Mouse (Mus musculus) liver, embryonic 11.5 days (tissue): Measurements from ENCODE around the gene Lyrm7. TPM values are rescaled to one million over a fixed set of nuclear protein-coding genes. Genes with fewer than 3 reads are reported as not detected.

Experiments used
- ATAC-seq: fragments of 200-750 bp; cut with Nextera tagmentation; replicated peaks from 2 replicates; pipeline ENCODE4 v1.8.0; 2017; ENCODE audit warnings: moderate number of reproducible peaks, mild to moderate bottlenecking, moderate TSS enrichment, moderate library complexity; ENCODE audit not compliant: low FRiP score
- DNase-seq: peaks from one replicate; pipeline ENCODE4 v3.0.0-alpha.2; 2017; ENCODE audit warnings: low spot score
- H3K27ac ChIP-seq: fragments of 300-500 bp; sonication (generic); 2 replicates; pipeline ENCODE4 v1.5.1; 2014; ENCODE audit warnings: mild to moderate bottlenecking, low read depth, low read length, control low read depth
- H3K27me3 ChIP-seq: fragments of 300-500 bp; sonication (generic); replicated peaks from 2 replicates; pipeline ENCODE4 v1.6.1; 2014; ENCODE audit warnings: low read length, mixed read lengths; ENCODE audit not compliant: control insufficient read depth, insufficient read depth
- H3K36me3 ChIP-seq: fragments of 300-500 bp; sonication (generic); 2 replicates; pipeline ENCODE4 v1.6.1; 2014; ENCODE audit warnings: mild to moderate bottlenecking, low read length, moderate library complexity, mixed read lengths; ENCODE audit not compliant: control insufficient read depth, insufficient read depth
- H3K4me1 ChIP-seq: fragments of 300-500 bp; sonication (generic); replicated peaks from 2 replicates; pipeline ENCODE4 v1.6.1; 2014; ENCODE audit warnings: low read length, mixed read lengths; ENCODE audit not compliant: control insufficient read depth, insufficient read depth
- H3K4me2 ChIP-seq: fragments of 300-500 bp; sonication (generic); 2 replicates; pipeline ENCODE4 v1.6.1; 2014; ENCODE audit warnings: mild to moderate bottlenecking, control low read depth, moderate library complexity
- H3K4me3 ChIP-seq: fragments of 300-500 bp; sonication (generic); 2 replicates; pipeline ENCODE4 v1.5.1; 2014; ENCODE audit warnings: low read depth, low read length, control low read depth
- H3K9ac ChIP-seq: fragments of 300-500 bp; sonication (generic); 2 replicates; pipeline ENCODE4 v1.6.1; 2014; ENCODE audit warnings: low read depth, low read length, control low read depth
- H3K9me3 ChIP-seq: fragments of 300-500 bp; sonication (generic); 2 replicates; pipeline ENCODE4 v1.6.1; 2016; ENCODE audit warnings: low read length, inconsistent platforms, mixed read lengths; ENCODE audit not compliant: control insufficient read depth
- WGBS: fragments of 180-500 bp; shearing (Covaris S2); extraction: QIAGEN DNeasy Blood & Tissue Kit; methylation state at CpG from one replicate; pipeline ENCODE4 v1.1.7; 2014; 5-methylcytosine and 5-hydroxymethylcytosine counted together
- polyA plus RNA-seq: library from polyadenylated mRNA; unstranded; fragments of >200 nt; fragmentation: Nextera tagmentation; extraction: Ambion mirVana; gene quantifications from 2 replicates; pipeline ENCODE4 v1.2.1, GENCODE M21; 2014

Gene Lyrm7
- polyA plus RNA-seq, 1 experiment from 2014 or later, result 9.4 TPM

DNA sequence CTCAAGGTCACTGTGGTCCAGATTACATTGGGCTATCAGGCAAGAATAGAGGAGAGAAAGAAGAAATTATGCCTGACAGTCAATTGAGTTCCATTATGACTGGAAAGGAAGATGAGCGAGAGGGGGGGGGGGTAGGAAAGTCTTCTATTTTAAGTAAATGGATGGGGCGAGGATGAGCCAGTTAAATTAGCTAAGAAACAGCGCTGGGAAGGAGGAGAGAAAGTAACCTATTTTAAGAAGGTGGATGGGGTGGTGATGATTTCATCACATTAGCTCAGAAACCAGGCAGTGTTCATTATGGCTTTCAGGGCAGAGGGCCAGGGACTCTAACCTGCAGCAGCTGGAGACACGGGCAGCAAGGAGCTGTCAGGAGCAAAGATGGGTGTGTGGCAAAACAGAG lies 37.2 kb downstream of the Lyrm7 start:
- Histone ChIP-seq H3K9ac (no peak overlapping the region), H3K4me3 (no peak overlapping the region), H3K27me3 (no peaks in the 10 kb centered on the region), H3K9me3 (no peaks in the 10 kb centered on the region), H3K36me3 (no peaks in the 10 kb centered on the region), H3K4me1 (no peaks in the 10 kb centered on the region), H3K27ac (no peak overlapping the region), H3K4me2 (no peak overlapping the region)
- 79% methylated on average over 4 of the region's 4 CpGs for WGBS
- DNase-seq, result no peak
- ATAC-seq, result no peak

DNA sequence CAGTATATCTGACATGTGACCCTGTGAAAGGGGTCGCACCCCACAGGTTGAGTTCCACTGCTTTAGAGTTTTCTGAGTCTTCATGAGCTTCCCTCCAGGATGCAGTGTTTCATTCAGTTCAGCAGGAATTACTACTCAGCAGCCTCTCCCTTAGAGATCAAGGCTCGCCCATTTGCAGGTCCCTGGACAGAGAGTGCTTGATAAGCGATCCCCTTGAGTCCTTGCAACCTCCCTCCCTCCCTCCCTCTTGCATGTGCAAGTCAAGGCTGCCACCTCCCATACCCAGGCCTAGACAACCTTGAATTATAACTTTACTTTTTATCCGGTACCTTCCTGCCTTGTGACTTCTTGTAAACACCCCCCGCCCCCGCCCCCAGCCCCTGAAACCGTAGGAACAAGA lies 41.2 kb downstream of the Lyrm7 start:
- Histone ChIP-seq H3K4me3 (no peak overlapping the region), H3K9me3 (no peaks in the 10 kb centered on the region), H3K27ac (no peak overlapping the region), H3K36me3 (no peaks in the 10 kb centered on the region), H3K4me2 (no peak overlapping the region), H3K9ac (no peak overlapping the region), H3K27me3 (0 out of 2 replicates have a peak, but pooled peaks cover 3% of the 10 kb centered on the region), H3K4me1 (no peaks in the 10 kb centered on the region)
- ATAC-seq, result no peak
- no peak for DNase-seq
- WGBS, result 70% methylated on average over 7 of the region's 7 CpGs

DNA sequence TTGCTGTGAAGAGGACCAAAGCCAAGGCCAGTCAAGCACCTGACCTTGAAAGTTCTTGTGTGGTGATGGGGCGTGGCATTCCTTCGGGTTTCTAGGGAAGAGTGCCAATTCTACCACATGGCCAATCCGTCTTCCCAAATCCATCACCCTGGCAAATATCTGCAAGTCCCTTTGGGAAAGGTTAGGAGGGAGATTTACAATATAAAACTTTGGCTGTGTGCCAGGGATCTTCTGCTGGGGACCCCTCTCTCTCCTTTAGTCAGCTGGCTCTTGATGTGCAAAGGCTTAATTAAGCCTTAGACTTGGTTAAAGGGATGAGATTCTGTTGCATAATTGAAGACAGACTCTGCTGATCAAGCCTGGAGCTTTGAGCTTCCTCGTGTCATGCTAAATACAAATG lies 43.3 kb downstream of the Lyrm7 start:
- Histone ChIP-seq H3K36me3 (no peaks in the 10 kb centered on the region), H3K9me3 (no peaks in the 10 kb centered on the region), H3K27me3 (0 out of 2 replicates have a peak, but pooled peaks cover 3% of the 10 kb centered on the region), H3K4me3 (no peak overlapping the region), H3K4me2 (no peak overlapping the region), H3K27ac (no peak overlapping the region), H3K9ac (no peak overlapping the region), H3K4me1 (0 out of 2 replicates have a peak, but pooled peaks cover 2% of the 10 kb centered on the region)
- ATAC-seq, result no peak
- DNase-seq, result no peak
- 67% methylated on average over 4 of the region's 4 CpGs for WGBS

DNA sequence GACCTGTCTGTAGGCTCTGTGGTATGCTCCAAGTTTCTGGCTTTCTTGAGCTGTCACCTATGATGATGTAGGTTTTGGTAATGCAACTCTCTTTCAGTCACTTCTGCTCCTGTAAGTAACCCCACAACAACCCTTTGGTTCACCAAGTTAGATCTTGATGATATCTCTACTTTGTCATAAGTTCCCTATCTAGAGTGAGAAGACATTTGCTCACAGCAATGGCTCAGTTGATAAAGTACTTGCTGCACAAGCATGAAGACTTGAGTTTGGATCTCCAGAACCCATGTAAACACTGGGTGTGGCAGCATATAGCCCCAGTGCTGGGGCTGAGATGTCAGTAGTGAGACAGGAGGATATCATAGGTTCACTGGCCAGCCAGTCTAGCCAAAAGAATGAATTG lies 45.1 kb downstream of the Lyrm7 start:
- H3K27ac ChIP-seq, result no peak overlapping the region
- no peak overlapping the region for H3K4me2 ChIP-seq
- no peak for DNase-seq
- H3K27me3 ChIP-seq, result 0 out of 2 replicates have a peak, but pooled peaks cover 3% of the 10 kb centered on the region
- H3K4me1 ChIP-seq, result 0 out of 2 replicates have a peak, but pooled peaks cover 2% of the 10 kb centered on the region
- no peak overlapping the region for H3K9ac ChIP-seq
- H3K4me3 ChIP-seq, result no peak overlapping the region
- H3K9me3 ChIP-seq, result no peaks in the 10 kb centered on the region
- ATAC-seq, result no peak
- no peaks in the 10 kb centered on the region for H3K36me3 ChIP-seq

DNA sequence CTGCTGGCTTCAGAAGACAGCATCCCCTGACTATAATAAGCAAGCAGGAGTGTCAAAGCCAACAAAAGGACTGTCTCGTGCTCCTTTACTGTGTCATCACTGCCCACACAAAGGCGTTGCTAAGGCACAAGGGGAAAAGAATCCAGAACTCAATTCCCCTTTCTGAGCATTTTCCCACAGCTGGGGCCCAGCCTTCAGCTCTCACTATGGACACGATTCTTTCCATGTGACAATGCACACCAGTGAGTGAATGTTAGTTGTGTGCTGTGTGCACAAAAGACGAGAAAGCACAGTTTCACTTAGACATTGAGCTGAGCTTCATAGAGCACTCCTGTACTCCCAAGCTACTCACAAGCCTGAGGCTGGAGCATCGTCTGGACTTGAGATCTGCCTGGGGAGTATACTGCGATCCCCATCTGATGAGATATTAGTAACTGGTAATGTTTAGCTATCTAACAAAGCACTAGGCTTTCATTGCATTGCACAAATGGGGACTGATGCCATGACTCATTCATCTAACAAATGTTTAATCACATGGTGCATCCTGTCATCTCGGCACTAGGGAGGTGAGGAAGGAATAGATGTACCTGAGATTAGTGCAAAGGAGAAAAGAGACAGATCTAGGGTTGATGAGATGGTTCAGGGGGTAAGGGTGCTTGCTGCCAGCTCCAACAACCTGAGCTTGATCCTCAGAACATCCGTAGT lies 47.8 kb downstream of the Lyrm7 start:
- Histone ChIP-seq H3K9me3 (no peaks in the 10 kb centered on the region), H3K36me3 (no peaks in the 10 kb centered on the region), H3K9ac (no peak overlapping the region), H3K4me3 (no peak overlapping the region), H3K4me2 (no peak overlapping the region), H3K4me1 (0 out of 2 replicates have a peak, but pooled peaks cover 2% of the 10 kb centered on the region), H3K27ac (no peak overlapping the region), H3K27me3 (0 out of 2 replicates have a peak, but pooled peaks cover 3% of the 10 kb centered on the region)
- WGBS, result 69% methylated on average over 8 of the region's 8 CpGs
- DNase-seq, result no peak
- ATAC-seq, result no peak

DNA sequence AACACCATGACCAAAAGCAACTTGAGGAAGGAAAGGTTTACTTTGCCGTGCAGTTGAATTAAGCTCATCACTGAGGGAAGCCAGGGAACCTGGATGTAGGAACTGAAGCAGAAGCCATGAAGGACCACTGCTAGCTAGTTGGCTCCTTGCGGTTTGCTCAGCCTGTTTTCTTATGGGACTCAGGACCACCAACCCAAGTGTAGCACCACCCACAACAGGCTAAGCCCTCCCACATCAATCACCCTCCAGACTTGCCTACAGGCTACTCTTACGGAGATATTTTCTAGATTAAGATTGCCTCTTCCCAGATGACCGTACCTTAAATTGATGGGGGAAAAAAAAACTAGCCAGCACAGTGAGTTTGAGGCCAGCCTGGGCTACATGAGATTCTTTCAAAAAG lies 48.4 kb downstream of the Lyrm7 start:
- no peak overlapping the region for H3K4me3 ChIP-seq
- no peak overlapping the region for H3K9ac ChIP-seq
- 72% methylated on average over 4 of the region's 4 CpGs for WGBS
- H3K4me1 ChIP-seq, result 0 out of 2 replicates have a peak, but pooled peaks cover 2% of the 10 kb centered on the region
- H3K27ac ChIP-seq, result no peak overlapping the region
- no peaks in the 10 kb centered on the region for H3K36me3 ChIP-seq
- no peak for ATAC-seq
- no peak for DNase-seq
- H3K4me2 ChIP-seq, result no peak overlapping the region
- no peaks in the 10 kb centered on the region for H3K9me3 ChIP-seq
- 0 out of 2 replicates have a peak, but pooled peaks cover 3% of the 10 kb centered on the region for H3K27me3 ChIP-seq

DNA sequence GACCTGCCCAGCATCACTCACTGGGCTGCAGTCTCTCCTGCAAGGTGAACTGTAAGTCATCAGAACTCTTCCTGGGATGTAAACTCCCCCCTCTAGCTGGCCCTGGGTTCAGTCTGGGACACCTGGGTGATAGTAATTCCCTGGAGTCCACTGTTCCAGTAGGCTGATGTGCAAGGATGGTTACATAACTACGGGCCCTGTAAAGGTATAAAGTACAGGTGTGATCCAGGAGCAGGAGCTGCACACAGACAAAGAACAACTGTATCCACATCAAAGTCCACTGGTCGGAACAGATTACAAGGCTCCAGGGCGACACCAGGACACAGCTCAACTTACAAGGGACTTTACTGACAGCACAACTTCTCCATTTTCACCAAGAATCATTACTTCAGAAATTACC lies 49.7 kb downstream of the Lyrm7 start:
- Histone ChIP-seq H3K27ac (no peak overlapping the region), H3K4me3 (no peak overlapping the region), H3K27me3 (0 out of 2 replicates have a peak, but pooled peaks cover under 1% of the 10 kb centered on the region), H3K9me3 (no peaks in the 10 kb centered on the region), H3K4me1 (0 out of 2 replicates have a peak, but pooled peaks cover 2% of the 10 kb centered on the region), H3K4me2 (no peak overlapping the region), H3K9ac (no peak overlapping the region), H3K36me3 (no peaks in the 10 kb centered on the region)
- 73% methylated on average over 3 of the region's 3 CpGs for WGBS
- no peak for DNase-seq
- ATAC-seq, result no peak

DNA sequence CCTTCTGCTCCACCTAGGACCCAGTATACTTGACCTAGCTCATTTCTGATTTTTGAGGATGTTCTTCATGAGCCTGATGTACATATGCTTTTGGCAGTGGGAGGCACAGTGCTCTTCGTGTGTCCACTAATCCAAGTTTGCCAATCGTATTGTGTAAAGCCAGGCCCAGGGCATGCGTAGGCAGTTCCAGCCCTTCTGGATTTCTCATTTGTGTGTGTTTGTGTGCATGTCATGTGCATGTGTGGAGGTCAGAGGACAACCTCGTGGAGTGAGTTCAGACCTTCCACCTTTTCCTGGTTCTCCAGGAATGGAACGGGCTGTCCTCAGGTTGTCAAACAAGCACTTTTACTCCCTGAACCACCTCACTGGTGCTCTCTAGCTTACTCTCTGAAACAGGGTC lies 51.1 kb downstream of the Lyrm7 start:
- no peaks in the 10 kb centered on the region for H3K27me3 ChIP-seq
- no peak overlapping the region for H3K4me3 ChIP-seq
- H3K4me1 ChIP-seq, result 0 out of 2 replicates have a peak, but pooled peaks cover 2% of the 10 kb centered on the region
- WGBS, result 70% methylated on average over 5 of the region's 5 CpGs
- no peak for DNase-seq
- H3K27ac ChIP-seq, result no peak overlapping the region
- H3K9me3 ChIP-seq, result no peaks in the 10 kb centered on the region
- no peak for ATAC-seq
- H3K9ac ChIP-seq, result no peak overlapping the region
- no peaks in the 10 kb centered on the region for H3K36me3 ChIP-seq
- no peak overlapping the region for H3K4me2 ChIP-seq

DNA sequence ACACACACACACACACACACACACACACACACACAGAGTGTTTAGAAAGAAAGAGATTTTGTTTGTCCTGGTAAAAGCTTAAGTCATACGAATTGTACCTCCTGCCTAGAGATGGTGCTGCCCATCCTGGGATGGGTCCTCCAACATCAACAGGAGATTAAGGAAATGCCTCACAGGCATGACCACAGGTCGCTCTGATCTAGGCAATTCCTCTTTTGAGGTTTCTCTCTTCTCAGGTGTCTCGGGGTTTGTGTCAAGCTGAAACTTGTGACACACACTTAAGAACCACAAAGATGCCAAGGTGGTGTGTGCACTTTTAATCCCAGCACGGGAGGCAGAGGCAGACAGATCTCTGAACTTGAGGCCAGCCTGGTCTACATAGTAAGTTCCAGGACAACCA lies 52.5 kb downstream of the Lyrm7 start:
- WGBS, result 62% methylated on average over 4 of the region's 4 CpGs
- no peaks in the 10 kb centered on the region for H3K4me1 ChIP-seq
- DNase-seq (no peak), ATAC-seq (no peak)
- H3K36me3 ChIP-seq, result no peaks in the 10 kb centered on the region
- H3K4me2 ChIP-seq, result no peak overlapping the region
- no peaks in the 10 kb centered on the region for H3K27me3 ChIP-seq
- no peak overlapping the region for H3K4me3 ChIP-seq
- no peaks in the 10 kb centered on the region for H3K9me3 ChIP-seq
- no peak overlapping the region for H3K27ac ChIP-seq
- H3K9ac ChIP-seq, result no peak overlapping the region
